In the genomic region with DNA sequence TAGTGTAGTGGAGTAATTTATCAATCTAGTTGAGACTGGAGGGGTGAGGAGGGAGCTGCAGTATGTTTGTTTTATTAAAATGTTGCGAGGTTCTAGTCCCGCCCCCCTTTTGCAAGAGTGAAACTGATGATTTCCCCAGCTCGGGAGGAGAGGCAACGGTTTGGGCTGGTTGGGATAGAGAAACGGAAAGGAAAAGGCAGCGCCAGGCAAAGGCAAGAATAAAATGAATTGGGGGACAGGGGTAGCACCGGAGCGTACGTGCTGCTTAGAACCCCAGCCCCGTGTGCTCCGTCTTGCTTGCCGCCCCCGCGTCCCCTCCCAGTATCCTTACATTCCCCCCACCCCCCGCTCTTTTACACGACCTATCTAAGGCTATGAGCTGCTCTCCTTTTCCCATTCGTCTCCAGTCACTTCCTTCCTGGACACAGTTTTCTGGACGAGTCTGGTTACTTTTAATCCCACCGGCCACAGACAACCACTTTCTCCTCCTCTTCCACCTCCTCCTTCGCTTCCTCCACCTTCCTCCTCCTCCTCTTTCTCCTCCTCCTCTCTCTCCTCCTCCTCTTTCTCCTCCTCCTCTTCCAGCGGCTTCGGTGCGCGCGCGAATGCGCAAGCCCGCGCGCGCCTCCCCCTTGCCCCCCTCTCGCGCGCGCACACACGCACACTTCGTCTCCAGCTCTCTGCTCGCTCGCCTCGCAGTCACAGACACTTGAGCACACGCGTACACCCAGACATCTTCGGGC, we compare ENCODE assay signal across 7 mouse cellular contexts. TPM values are rescaled to one million over a fixed set of nuclear protein-coding genes. Genes with fewer than 3 reads are reported as not detected.
A peak's percentile ranks its signal among the peaks of the same experiment; 100 is the strongest.
DNase-seq lines count a peak whose midpoint lies in the region; ATAC-seq and TF ChIP-seq lines count a peak whose summit lies in the region.

No protein-coding gene starts in this region.

- no peak for TF ChIP-seq CTCF in bone marrow, adult 2 months (IDR thresholded peaks at IDR 0.05; ENCODE audit: control insufficient read depth, insufficient read depth, low read length)
- TF ChIP-seq CTCF in small intestine, adult 2 months (IDR thresholded peaks at IDR 0.05; ENCODE audit: extremely low read depth, insufficient read length, insufficient replicate concordance, low read depth, low read length), result no peak

- no peaks in the 10 kb centered on the region for H3K36me3 ChIP-seq in limb, embryonic 13.5 days
- H3K36me3 ChIP-seq in midbrain, embryonic 13.5 days, result no peaks in the 10 kb centered on the region
- H3K36me3 ChIP-seq in small intestine, adult 2 months (ENCODE audit: control insufficient read depth, insufficient read depth, low read length), result no peaks in the 10 kb centered on the region

- no peaks in the 10 kb centered on the region for H3K9me3 ChIP-seq in limb, embryonic 13.5 days
- no peaks in the 10 kb centered on the region for H3K9me3 ChIP-seq in midbrain, embryonic 13.5 days

- peak overlapping the region; percentile 68 for H3K9ac ChIP-seq in limb, embryonic 13.5 days
- H3K9ac ChIP-seq in midbrain, embryonic 13.5 days (replicated peaks), result peak overlapping the region; percentile 66

- DNase-seq in embryo, embryonic 11.5 days (ENCODE audit: low read depth, low spot score), result peak; percentile 61
- peak; percentile 99 for DNase-seq in heart, adult 11 months
- peak; percentile 27 for DNase-seq in kidney, adult 11 months

- H3K4me1 ChIP-seq in bone marrow, adult 2 months (ENCODE audit: control insufficient read depth, insufficient read depth, low read length), result no peaks in the 10 kb centered on the region; the same call in 1 of the 2 replicates
- no peaks in the 10 kb centered on the region for H3K4me1 ChIP-seq in limb, embryonic 13.5 days
- H3K4me1 ChIP-seq in midbrain, embryonic 13.5 days (replicated peaks), result no peaks in the 10 kb centered on the region
- H3K4me1 ChIP-seq in small intestine, adult 2 months (ENCODE audit: control insufficient read depth, insufficient read depth, insufficient read length, low read length), result no peaks in the 10 kb centered on the region

- H3K27me3 ChIP-seq in limb, embryonic 13.5 days, result no peaks in the 10 kb centered on the region
- peaks cover 18% of the 10 kb centered on the region for H3K27me3 ChIP-seq in midbrain, embryonic 13.5 days
- H3K27me3 ChIP-seq in small intestine, adult 2 months (ENCODE audit: control insufficient read depth, insufficient read depth, low read length), result no peaks in the 10 kb centered on the region

- H3K4me2 ChIP-seq in limb, embryonic 13.5 days (replicated peaks), result peak overlapping the region; percentile 76
- H3K4me2 ChIP-seq in midbrain, embryonic 13.5 days (replicated peaks), result peak overlapping the region; percentile 84

- peak; percentile 85 for ATAC-seq in limb, embryonic 13.5 days (ENCODE audit: low FRiP score, low read depth)
- ATAC-seq in midbrain, embryonic 13.5 days, result peak; percentile 84

- peak; percentile 80 for TF ChIP-seq POLR2A in bone marrow, adult 2 months (IDR thresholded peaks at IDR 0.05; ENCODE audit: borderline replicate concordance, control insufficient read depth, low read depth, low read length)
- TF ChIP-seq POLR2A in small intestine, adult 2 months (IDR thresholded peaks at IDR 0.05; ENCODE audit: low read depth, low read length), result no peak; the same call in 1 of the 2 replicates

- H3K4me3 ChIP-seq in bone marrow, adult 2 months (replicated peaks; ENCODE audit: control insufficient read depth, low read depth, low read length), result peak overlapping the region; percentile 71
- H3K4me3 ChIP-seq in limb, embryonic 13.5 days, result peak overlapping the region; percentile 63
- peak overlapping the region; percentile 66 for H3K4me3 ChIP-seq in midbrain, embryonic 13.5 days (replicated peaks)
- H3K4me3 ChIP-seq in small intestine, adult 2 months (ENCODE audit: low read depth, low read length), result peak overlapping the region; percentile 70

- peak overlapping the region; percentile 58 for H3K27ac ChIP-seq in bone marrow, adult 2 months (ENCODE audit: control insufficient read depth, insufficient read depth, low read depth, low read length, poor library complexity)
- peak overlapping the region; percentile 87 for H3K27ac ChIP-seq in limb, embryonic 13.5 days
- H3K27ac ChIP-seq in midbrain, embryonic 13.5 days, result peak overlapping the region; percentile 65; the same call in 1 of the 2 replicates
- peak overlapping the region; percentile 69 for H3K27ac ChIP-seq in small intestine, adult 2 months (ENCODE audit: insufficient read depth, low read depth, low read length)

- under 1% methylated on average over 42 of the region's 43 CpGs for WGBS in bone marrow, adult 2 months
- 2% methylated on average over 43 of the region's 43 CpGs for WGBS in limb, embryonic 13.5 days
- WGBS in midbrain, embryonic 13.5 days, result under 1% methylated on average over 43 of the region's 43 CpGs
- WGBS in small intestine, adult 2 months, result 2% methylated on average over 43 of the region's 43 CpGs

RNA-seq across cellular contexts. Expression of a gene that starts 20.5 kb away (rescaled TPM):
- 27.4 and 37.8 TPM in 2 replicates for polyA plus RNA-seq in bone marrow, adult 2 months (2011; ENCODE audit: insufficient read depth, insufficient read length, low replicate concordance, missing spikeins)
- 128 TPM in 2 replicates for polyA plus RNA-seq in limb, embryonic 13.5 days (2015; fragmentation: Nextera tagmentation; extraction: Ambion mirVana)
- 12.9 and 15.2 TPM in 2 replicates for polyA plus RNA-seq in midbrain, embryonic 13.5 days (2015; fragmentation: Nextera tagmentation; extraction: Ambion mirVana)
- 5.3 and 13.1 TPM in 2 replicates for polyA plus RNA-seq in small intestine, adult 2 months (2012; rRNA removed)

Comparison
In these comparisons a context has a peak if more than half of its experiments do, and no peak if none do; other contexts are left out.
1. Peak in every context shown above with its lines: DNase-seq, ATAC-seq, H3K4me3 ChIP-seq and H3K27ac ChIP-seq.
2. DNase-seq: peak in every context shown above with its lines; median percentile 99 in heart, adult 11 months; 61 in embryo, embryonic 11.5 days; 27 in kidney, adult 11 months.